Mouse (Mus musculus) urinary bladder, adult 18-20 months (tissue): Measurements from ENCODE around the gene Pdlim1.

ENCODE experiments used
- DNase-seq, 2 experiments: peaks; one replicate each; pipeline ENCODE4 v3.0.0; 2022; ENCODE audit warnings: low spot score in 2 of 2, mixed read lengths in 2 of 2

Pdlim1 gene

GRCm38 (mm10) chr19:40271308-40271892, at the start of gene Pdlim1:
Gene Pdlim1, minus strand, starts transcription at chr19:40271842.
- peak; percentile 65 to 69 for DNase-seq

DNA sequence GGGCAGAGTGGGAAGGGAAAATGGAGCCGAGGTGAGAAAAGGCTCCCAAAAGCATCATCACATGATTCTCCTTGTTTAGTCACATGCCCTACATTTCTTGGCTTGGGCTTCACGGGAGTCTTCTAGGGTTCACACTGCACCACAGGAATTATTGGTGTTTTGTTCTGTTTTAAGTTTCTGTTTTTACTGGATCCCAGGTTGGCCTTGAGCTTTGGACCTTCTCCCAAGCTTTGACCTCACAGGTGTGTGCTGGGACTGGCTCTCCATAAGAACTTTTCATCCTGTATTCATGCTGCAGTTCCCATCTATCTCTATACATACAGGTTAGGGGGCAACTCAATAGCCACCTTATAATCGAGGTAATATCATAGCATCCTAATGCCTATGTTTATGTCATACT, 47.6 kb upstream of the Pdlim1 start:
- DNase-seq: no peak

- DNase-seq: no peak
Measured at GRCm38 (mm10) chr19:40318511-40318910, 46.9 kb upstream of the Pdlim1 start.

DNA sequence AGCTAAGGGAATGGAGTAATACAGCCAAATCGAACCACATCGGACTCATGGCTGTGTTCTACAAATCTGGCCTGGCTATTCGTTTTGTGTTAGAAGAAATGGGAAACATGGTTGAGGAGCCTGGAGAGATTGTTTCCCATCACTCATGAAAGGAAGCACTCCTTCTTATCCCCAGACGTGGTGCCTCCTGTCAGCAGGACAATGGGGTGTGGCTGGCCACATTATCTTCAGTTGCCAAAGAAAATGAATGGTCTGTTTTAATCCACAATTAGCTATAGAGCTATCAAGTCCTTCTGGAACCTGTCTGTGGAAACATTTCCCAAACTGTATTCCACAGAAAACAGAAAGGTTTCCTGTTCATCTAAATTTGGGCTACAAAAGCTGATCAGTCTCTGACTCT, 45.4 kb upstream of the Pdlim1 start:
- DNase-seq: no peak

GRCm38 (mm10) chr19:40314252-40314651, 42.6 kb upstream of the Pdlim1 start:
- DNase-seq: no peak

- no peak for DNase-seq
Measured at GRCm38 (mm10) chr19:40311631-40312030, 40.0 kb upstream of the Pdlim1 start.

- DNase-seq: no peak
Measured at GRCm38 (mm10) chr19:40310410-40311130, 38.9 kb upstream of the Pdlim1 start.

GRCm38 (mm10) chr19:40309911-40310310, 38.3 kb upstream of the Pdlim1 start:
- DNase-seq: no peak

DNA sequence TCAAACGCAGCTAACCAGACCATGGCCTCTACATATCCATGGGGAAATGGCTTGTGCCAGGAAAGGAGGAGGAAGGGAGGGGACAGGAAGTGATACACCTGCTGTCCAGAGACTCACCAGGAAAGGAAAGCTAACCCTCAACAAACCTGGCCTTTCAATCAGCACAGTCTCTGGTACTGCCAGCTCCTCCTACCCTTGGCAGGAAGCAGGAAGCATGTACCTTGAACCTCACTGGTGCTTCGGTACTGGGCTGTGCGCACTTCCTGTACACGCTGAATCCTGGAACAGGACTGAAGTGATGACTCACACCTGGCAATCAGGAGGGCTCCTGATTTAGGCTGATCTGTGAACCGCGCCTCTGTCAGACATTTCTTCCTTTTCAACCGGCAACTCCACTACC, 35.9 kb upstream of the Pdlim1 start:
- no peak for DNase-seq

DNA sequence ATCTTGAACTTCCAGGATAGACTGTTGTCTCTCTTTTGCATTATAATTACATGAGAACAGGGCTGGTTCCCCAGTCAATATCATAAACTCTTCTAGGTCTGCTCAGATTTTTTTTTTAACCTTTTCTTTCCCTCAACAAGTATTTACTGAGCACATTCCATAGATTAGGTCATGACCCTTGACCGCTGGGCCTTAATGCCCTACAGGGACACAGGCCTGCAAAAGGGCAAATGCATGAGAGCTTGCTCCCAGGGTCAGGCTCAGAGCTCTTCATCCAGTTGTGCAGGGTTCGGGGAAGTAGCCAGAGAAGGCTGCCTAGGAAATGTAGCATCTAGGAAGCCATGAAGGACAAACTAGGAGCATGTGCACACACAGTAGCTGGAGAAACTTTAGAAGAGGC, 35.0 kb upstream of the Pdlim1 start:
- DNase-seq: no peak

- no peak for DNase-seq
Measured at GRCm38 (mm10) chr19:40305456-40305855, 33.8 kb upstream of the Pdlim1 start.

DNA sequence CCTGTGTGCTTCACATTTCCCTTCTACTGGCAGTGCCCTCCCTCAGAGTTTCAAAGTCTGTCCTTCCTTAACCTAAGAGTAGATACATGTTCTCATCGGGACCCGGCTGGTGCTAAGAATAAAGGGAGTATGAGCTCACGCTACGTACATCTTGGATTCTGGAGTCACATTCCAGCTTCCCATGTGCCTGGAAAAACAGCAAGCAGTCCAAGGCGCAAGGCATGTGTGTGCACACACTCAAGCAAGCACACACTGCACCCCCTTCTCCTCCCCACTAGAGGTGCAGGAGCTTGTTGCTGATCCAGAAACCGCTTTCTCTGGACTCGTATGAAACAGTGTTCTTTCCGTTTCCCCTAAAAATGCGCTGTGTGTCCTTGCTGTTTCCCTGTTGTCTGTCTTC, 31.3 kb upstream of the Pdlim1 start:
- DNase-seq: no peak

DNA sequence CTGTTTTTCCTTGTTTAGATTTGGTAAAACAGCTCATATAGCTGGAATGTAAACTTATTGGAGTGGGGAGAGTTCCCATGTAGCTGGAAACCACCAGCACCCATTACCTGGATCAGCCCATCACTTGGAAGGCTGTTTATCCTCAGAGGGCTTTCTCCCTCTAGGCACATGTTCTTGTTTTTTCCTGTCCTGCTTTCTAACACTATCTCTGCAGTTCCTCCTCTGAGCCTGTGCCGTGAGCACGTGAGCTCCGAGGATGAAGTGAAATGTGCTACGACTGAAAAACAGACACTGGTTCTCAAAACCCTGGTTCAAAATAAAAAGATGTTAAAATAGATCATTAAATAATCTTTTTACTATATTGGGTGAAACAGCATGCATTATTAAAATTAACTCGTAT, 30.8 kb upstream of the Pdlim1 start:
- no peak for DNase-seq

- no peak for DNase-seq
Measured at GRCm38 (mm10) chr19:40299983-40300759, 28.5 kb upstream of the Pdlim1 start.

DNA sequence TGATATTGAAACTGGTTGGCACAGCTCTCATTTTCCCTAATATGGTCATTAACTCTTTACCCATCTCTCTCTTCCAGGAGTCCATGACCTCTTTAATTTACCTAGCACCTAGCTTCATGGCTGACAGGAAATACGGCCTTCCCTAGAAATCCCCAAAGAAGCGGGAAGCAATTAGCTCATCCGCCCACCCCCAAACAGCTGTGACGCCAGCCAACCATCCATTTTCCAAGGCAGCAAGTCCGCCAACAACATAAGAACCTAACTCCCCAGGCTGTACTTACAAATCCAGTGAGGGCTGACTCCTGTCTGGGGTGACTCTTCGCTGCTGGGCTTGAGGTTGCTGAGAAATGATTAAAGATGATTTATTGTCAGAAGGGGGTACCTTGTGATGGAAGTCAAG, 27.5 kb upstream of the Pdlim1 start:
- DNase-seq: no peak

GRCm38 (mm10) chr19:40298574-40298973, 26.9 kb upstream of the Pdlim1 start:
- no peak for DNase-seq

GRCm38 (mm10) chr19:40297798-40298144, 26.1 kb upstream of the Pdlim1 start:
- no peak for DNase-seq

GRCm38 (mm10) chr19:40297078-40297797, 25.6 kb upstream of the Pdlim1 start:
- DNase-seq: no peak

DNA sequence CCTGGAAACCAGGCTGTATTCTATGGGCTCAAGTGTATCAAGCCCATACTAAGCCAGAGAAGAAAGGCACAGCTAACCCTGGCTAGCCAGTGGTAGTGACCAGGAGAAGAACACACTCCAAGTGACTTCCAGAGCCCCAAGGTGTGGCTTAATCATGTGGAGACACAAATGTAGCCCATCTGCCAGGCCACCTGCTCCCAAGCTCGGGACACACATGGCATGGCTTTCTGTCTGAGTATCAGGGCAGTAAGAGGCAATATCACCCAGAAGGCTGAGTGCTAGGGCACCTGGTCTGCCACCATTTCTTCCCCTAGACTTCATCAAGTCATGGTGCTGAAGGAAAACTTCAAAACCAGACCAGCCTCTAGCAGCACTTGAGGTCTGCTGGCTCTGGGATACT, 22.6 kb upstream of the Pdlim1 start:
- no peak for DNase-seq

DNA sequence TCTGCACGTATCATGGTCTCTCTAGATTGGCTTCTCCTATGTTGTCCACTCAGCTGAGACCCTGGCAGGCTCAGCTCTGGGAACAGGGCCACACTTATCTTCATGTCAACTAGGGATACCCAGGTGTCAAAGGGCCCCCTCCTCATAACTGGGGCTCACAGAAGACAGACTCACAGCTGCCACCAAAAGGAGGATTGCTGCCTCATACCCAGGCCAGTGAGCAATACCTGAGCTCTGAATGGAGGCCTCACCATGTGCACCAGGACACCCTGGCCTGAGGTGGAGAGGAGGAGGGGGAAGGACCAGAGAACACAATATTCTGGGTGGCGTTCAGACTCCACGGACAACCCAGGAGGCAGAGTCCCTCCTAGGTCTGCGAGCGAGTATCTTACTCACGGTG, 22.1 kb upstream of the Pdlim1 start:
- no peak for DNase-seq

DNA sequence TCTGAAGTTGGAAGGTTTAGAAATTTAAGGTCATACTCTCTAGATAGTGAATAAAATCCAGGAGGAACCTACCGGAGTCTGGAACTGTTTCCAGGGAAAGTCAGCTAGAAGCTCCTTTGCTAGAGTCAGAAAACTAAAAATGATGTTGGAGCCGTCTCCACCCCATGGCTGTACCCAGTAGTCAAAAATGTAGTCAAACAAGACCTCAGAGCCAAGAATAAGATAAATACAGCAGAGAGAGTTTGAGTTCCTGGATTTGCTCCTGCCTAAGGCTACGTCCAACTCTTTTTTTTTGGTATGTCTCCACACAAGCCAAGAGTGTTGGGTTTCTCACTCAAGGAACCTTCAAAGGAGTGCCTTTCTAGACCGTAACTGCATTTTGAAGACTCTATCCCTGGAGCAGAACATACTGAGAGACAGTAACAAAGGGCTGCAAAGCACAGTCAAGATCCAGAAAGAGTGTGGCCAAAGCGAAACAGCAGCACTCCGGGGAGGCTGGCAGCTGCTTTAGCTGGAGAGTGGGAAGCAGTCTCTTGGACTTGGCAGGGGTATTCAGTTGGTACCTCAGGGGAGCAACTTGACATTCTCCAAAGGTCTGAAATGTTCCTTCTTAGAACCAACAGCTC, 18.6 kb upstream of the Pdlim1 start:
- DNase-seq: no peak

DNA sequence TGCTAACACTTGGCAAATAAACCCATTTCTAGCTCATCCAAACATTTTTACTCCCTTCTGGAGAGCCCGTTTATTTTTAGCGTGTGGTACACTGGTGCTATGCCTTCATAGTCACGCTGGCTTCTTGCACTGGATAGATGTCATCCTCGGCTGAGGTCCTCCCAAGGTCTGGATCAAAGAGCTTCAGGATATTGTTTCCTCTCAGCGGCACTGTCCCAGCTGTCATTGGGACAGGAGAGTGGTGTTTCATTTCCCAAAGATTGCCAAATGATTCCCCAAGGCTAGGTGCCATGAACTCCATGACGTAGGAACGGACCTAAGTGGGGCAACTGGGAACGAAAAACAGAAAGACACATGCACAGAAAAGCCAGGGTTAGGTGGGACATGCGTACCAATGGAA, 16.8 kb upstream of the Pdlim1 start:
- no peak for DNase-seq
